Mouse (Mus musculus): ENCODE measurements around the gene Ttll8. TPM values are rescaled to one million over a fixed set of nuclear protein-coding genes. Genes with fewer than 3 reads are reported as not detected.

The Ttll8 gene
- polyA plus RNA-seq, 1 experiment from 2014 or later, result 0.17 TPM

GRCm38 (mm10) chr15:88843486-88844097 lies 110.6 kb downstream of the Ttll8 start:
- Histone ChIP-seq H3K27ac (replicated peaks) (no peak overlapping the region), H3K36me3 (no peaks in the 10 kb centered on the region), H3K9ac (replicated peaks) (no peak overlapping the region), H3K4me3 (replicated peaks) (no peak overlapping the region), H3K9me3 (replicated peaks) (no peaks in the 10 kb centered on the region), H3K4me1 (peaks cover 14% of the 10 kb centered on the region), H3K27me3 (replicated peaks) (no peaks in the 10 kb centered on the region), H3K4me2 (no peak overlapping the region)
- 52% methylated on average over 8 of the region's 8 CpGs for WGBS
- ATAC-seq (ENCODE audit: low FRiP score), result no peak

- Histone ChIP-seq H3K4me1 (peaks cover 23% of the 10 kb centered on the region), H3K9ac (replicated peaks) (no peak overlapping the region), H3K27ac (replicated peaks) (no peak overlapping the region), H3K4me2 (no peak overlapping the region), H3K27me3 (replicated peaks) (no peaks in the 10 kb centered on the region), H3K9me3 (replicated peaks) (no peaks in the 10 kb centered on the region), H3K4me3 (replicated peaks) (no peak overlapping the region), H3K36me3 (no peaks in the 10 kb centered on the region)
- no peak for ATAC-seq (ENCODE audit: low FRiP score)
- WGBS, result 78% methylated on average over 3 of the region's 3 CpGs
These were observed 111.9 kb downstream of the Ttll8 start for GRCm38 (mm10) chr15:88842300-88842673.

- Histone ChIP-seq H3K4me1 (peaks cover 27% of the 10 kb centered on the region), H3K27ac (replicated peaks) (no peak overlapping the region), H3K4me2 (no peak overlapping the region), H3K4me3 (replicated peaks) (no peak overlapping the region), H3K9ac (replicated peaks) (no peak overlapping the region), H3K27me3 (replicated peaks) (no peaks in the 10 kb centered on the region), H3K9me3 (replicated peaks) (no peaks in the 10 kb centered on the region), H3K36me3 (no peaks in the 10 kb centered on the region)
- WGBS, result 88% methylated on average over 3 of the region's 3 CpGs
- ATAC-seq (ENCODE audit: low FRiP score), result no peak
These were observed 112.5 kb downstream of the Ttll8 start for GRCm38 (mm10) chr15:88841580-88842299.

DNA sequence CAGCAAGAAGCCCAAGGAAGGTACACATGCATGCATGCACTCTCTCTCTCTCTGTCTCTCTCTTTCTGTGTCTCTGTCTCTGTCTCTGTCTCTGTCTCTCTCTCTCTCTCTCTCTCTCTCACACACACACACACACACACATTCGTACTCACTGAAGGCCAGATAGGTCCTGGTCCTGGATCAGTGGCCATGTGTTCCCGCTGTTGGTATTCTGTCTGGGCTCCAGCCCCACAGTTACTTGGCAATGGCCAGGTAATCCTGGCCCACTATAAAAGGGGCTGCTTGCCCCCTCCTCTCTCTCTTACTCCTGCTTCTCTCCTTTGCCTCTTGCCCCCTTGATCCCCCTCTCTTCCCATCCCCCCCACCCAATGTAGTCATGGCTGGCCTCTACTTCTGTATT lies 113.1 kb downstream of the Ttll8 start:
- H3K4me3 ChIP-seq (replicated peaks), result no peak overlapping the region
- no peak for ATAC-seq (ENCODE audit: low FRiP score)
- WGBS, result 81% methylated on average over 2 of the region's 2 CpGs
- peaks cover 31% of the 10 kb centered on the region for H3K4me1 ChIP-seq
- no peak overlapping the region for H3K4me2 ChIP-seq
- H3K27ac ChIP-seq (replicated peaks), result no peak overlapping the region
- H3K27me3 ChIP-seq (replicated peaks), result no peaks in the 10 kb centered on the region
- H3K36me3 ChIP-seq, result no peaks in the 10 kb centered on the region
- H3K9ac ChIP-seq (replicated peaks), result no peak overlapping the region
- no peaks in the 10 kb centered on the region for H3K9me3 ChIP-seq (replicated peaks)

Other genes starting within 250 kb of the Ttll8 start
- gene Brd1, start 220.2 kb downstream of the Ttll8 start, polyA plus RNA-seq (2015; fragmentation: Nextera tagmentation; extraction: Ambion mirVana), result 14.2 and 15.1 TPM in 2 replicates
- 12.0 and 14.9 TPM in 2 replicates for gene Zbed4, start 202.8 kb downstream of the Ttll8 start, polyA plus RNA-seq (2015; fragmentation: Nextera tagmentation; extraction: Ambion mirVana)
- gene Alg12, start 135.1 kb downstream of the Ttll8 start, polyA plus RNA-seq (2015; fragmentation: Nextera tagmentation; extraction: Ambion mirVana), result 8.3 and 9.4 TPM in 2 replicates
- gene Creld2, start 134.8 kb downstream of the Ttll8 start, polyA plus RNA-seq (2015; fragmentation: Nextera tagmentation; extraction: Ambion mirVana), result 63.8 and 71.3 TPM in 2 replicates
- gene Pim3, start 92.2 kb downstream of the Ttll8 start, polyA plus RNA-seq (2015; fragmentation: Nextera tagmentation; extraction: Ambion mirVana), result 66.8 and 78.7 TPM in 2 replicates
- gene Mlc1, start 24.6 kb upstream of the Ttll8 start, polyA plus RNA-seq (2015; fragmentation: Nextera tagmentation; extraction: Ambion mirVana), result 20.4 and 21.4 TPM in 2 replicates
- not detected in 2 replicates for gene Mov10l1, start 28.5 kb upstream of the Ttll8 start, polyA plus RNA-seq (2015; fragmentation: Nextera tagmentation; extraction: Ambion mirVana)
- gene Panx2, start 105.3 kb upstream of the Ttll8 start, polyA plus RNA-seq (2015; fragmentation: Nextera tagmentation; extraction: Ambion mirVana), result 8.7 and 10.1 TPM in 2 replicates
- gene Trabd, start 120.7 kb upstream of the Ttll8 start, polyA plus RNA-seq (2015; fragmentation: Nextera tagmentation; extraction: Ambion mirVana), result 38.2 and 44.9 TPM in 2 replicates
- 16.9 and 19.7 TPM in 2 replicates for gene Selenoo, start 134.7 kb upstream of the Ttll8 start, polyA plus RNA-seq (2015; fragmentation: Nextera tagmentation; extraction: Ambion mirVana)
- gene Tubgcp6, start 168.7 kb upstream of the Ttll8 start, polyA plus RNA-seq (2015; fragmentation: Nextera tagmentation; extraction: Ambion mirVana), result 14.4 and 14.8 TPM in 2 replicates
- gene Hdac10, start 174.3 kb upstream of the Ttll8 start, polyA plus RNA-seq (2015; fragmentation: Nextera tagmentation; extraction: Ambion mirVana), result 25.1 and 31.9 TPM in 2 replicates
- 4.8 and 5.2 TPM in 2 replicates for gene Mapk12, start 186.3 kb upstream of the Ttll8 start, polyA plus RNA-seq (2015; fragmentation: Nextera tagmentation; extraction: Ambion mirVana)
- 22.5 and 27.5 TPM in 2 replicates for gene Mapk11, start 195.2 kb upstream of the Ttll8 start, polyA plus RNA-seq (2015; fragmentation: Nextera tagmentation; extraction: Ambion mirVana)
- 69.4 and 72.3 TPM in 2 replicates for gene Plxnb2, start 226.4 kb upstream of the Ttll8 start, polyA plus RNA-seq (2015; fragmentation: Nextera tagmentation; extraction: Ambion mirVana)
- gene Dennd6b, start 242.1 kb upstream of the Ttll8 start, polyA plus RNA-seq (2015; fragmentation: Nextera tagmentation; extraction: Ambion mirVana), result 77.2 and 91.0 TPM in 2 replicates

Measured in neural tube, embryonic 15.5 days (tissue).